Mouse (Mus musculus): ENCODE measurements around the gene Mup4. TPM values are rescaled to one million over a fixed set of nuclear protein-coding genes. Genes with fewer than 3 reads are reported as not detected.
"Not testable (repeated sequence)": the region's sequence is repeated elsewhere in the genome, so short reads cannot be mapped to it uniquely, and the experiment has no call there.

Gene Mup4
- total RNA-seq (2022), result not detected

- DNase-seq (ENCODE audit: low spot score), result no peak
These were observed at the start of gene Mup4 for GRCm38 (mm10) chr4:59960610-59961009. TSS of gene Mup4 (minus strand) at chr4:59960710.

GRCm38 (mm10) chr4:59997894-59998293 lies 37.4 kb upstream of the Mup4 start:
- not testable (repeated sequence) for DNase-seq (ENCODE audit: low spot score)

GRCm38 (mm10) chr4:59963405-59964344 lies 3.2 kb upstream of the Mup4 start, which contains the start of gene Mup6:
TSS of gene Mup6 (plus strand) at chr4:59964294.
- no peak for DNase-seq (ENCODE audit: low spot score)

- no peak for DNase-seq (ENCODE audit: low spot score)
These were observed 23.0 kb downstream of the Mup4 start for GRCm38 (mm10) chr4:59937543-59937942.

GRCm38 (mm10) chr4:59932505-59933281 lies 27.8 kb downstream of the Mup4 start:
- no peak for DNase-seq (ENCODE audit: low spot score)

- DNase-seq (ENCODE audit: low spot score), result peak; percentile 46
These were observed 32.2 kb downstream of the Mup4 start for GRCm38 (mm10) chr4:59928347-59928746.

- DNase-seq (ENCODE audit: low spot score), result no peak
These were observed 32.8 kb downstream of the Mup4 start for GRCm38 (mm10) chr4:59927666-59928065.

GRCm38 (mm10) chr4:59925082-59925481 lies 35.4 kb downstream of the Mup4 start:
- no peak for DNase-seq (ENCODE audit: low spot score)

- no peak for DNase-seq (ENCODE audit: low spot score)
These were observed 42.5 kb downstream of the Mup4 start for GRCm38 (mm10) chr4:59917966-59918365.

- DNase-seq (ENCODE audit: low spot score), result no peak
These were observed 45.7 kb downstream of the Mup4 start, which contains the start of gene Slc46a2 for GRCm38 (mm10) chr4:59914608-59915403. TSS of gene Slc46a2 (minus strand) at chr4:59915056.

GRCm38 (mm10) chr4:59908785-59909184 lies 51.7 kb downstream of the Mup4 start:
- DNase-seq (ENCODE audit: low spot score), result no peak

GRCm38 (mm10) chr4:59907657-59908230 lies 52.8 kb downstream of the Mup4 start:
- no peak for DNase-seq (ENCODE audit: low spot score)

- DNase-seq (ENCODE audit: low spot score), result no peak
These were observed 53.4 kb downstream of the Mup4 start for GRCm38 (mm10) chr4:59907092-59907491.

Other genes with a start within 250 kb of the Mup4 start
- 10 to 100 TPM in 2 of 4 experiments, 1 to 10 TPM in 2; 9.4 to 12.3 (median 10.8) TPM for gene Inip, start 159.1 kb downstream of the Mup4 start, total RNA-seq (2022)
- 1 to 10 TPM; 4.1 to 6.8 (median 5.5) TPM for gene Snx30, start 154.9 kb downstream of the Mup4 start, total RNA-seq (2022)
- under 1 TPM in 2 of 4 experiments, not detected in 2; 0.09 to 0.14 TPM for gene Slc46a2, start 45.7 kb downstream of the Mup4 start, total RNA-seq (2022)
- gene Mup6, start 3.6 kb upstream of the Mup4 start, total RNA-seq (2022), result not detected
- gene Mup7, start 109.8 kb upstream of the Mup4 start, total RNA-seq (2022), result not detected
- not detected for gene Mup2, start 193.6 kb upstream of the Mup4 start, total RNA-seq (2022)